Mouse (Mus musculus): ENCODE measurements around the gene Tmprss9.

DNA sequence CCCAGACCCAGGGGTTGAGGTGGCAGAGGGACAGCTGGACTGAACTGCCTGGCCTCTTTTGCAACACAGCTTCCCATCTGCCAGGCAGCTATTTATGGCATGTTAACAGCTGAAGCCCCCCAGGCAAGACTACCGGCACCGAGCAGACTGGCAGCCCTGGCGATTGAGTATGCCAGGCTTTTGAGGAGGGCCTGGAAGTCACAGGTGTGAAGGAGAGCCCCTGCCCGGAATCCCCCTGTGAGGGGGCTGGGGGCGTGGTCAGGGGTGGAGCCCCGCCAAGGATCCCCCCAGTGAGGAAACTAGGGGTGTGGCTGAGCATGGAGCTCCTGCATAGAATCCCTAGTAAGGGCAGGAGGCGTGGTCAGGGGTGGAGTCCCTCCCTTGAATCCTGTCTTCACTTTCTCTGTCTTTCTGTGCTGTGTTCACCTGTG is 34.7 kb upstream of the Tmprss9 start:
- TF ChIP-seq CTCF (conservative IDR thresholded peaks at IDR 0.05; ENCODE audit: insufficient read depth, insufficient read length, low read depth, low read length) (no peak), POLR2A (IDR thresholded peaks at IDR 0.05; ENCODE audit: low read depth, low read length) (no peak)
